Mouse (Mus musculus) midbrain, embryonic 16.5 days (tissue): ENCODE data around the gene Uqcr10. TPM values are rescaled to one million over a fixed set of nuclear protein-coding genes. Genes with fewer than 3 reads are reported as not detected.

Experiments
- polyA plus RNA-seq: library from polyadenylated mRNA; unstranded; fragments of >200 nt; fragmentation: Nextera tagmentation; extraction: Ambion mirVana; gene quantifications from 2 replicates; pipeline ENCODE4 v1.2.1, GENCODE M21; 2015

Gene Uqcr10
- polyA plus RNA-seq, 1 experiment from 2014 or later, result 569 TPM

Other genes starting within 250 kb of the Uqcr10 start
- 34.7 and 36.2 TPM in 2 replicates for gene Mtmr3, start 109.5 kb downstream of the Uqcr10 start, polyA plus RNA-seq
- gene Gm11032, start 84.3 kb downstream of the Uqcr10 start, polyA plus RNA-seq, result not detected in 2 replicates
- 20.5 and 22.1 TPM in 2 replicates for gene Ascc2, start 66.6 kb downstream of the Uqcr10 start, polyA plus RNA-seq
- 49.4 and 51.3 TPM in 2 replicates for gene Zmat5, start 336 bp upstream of the Uqcr10 start, polyA plus RNA-seq
- 1.1 and 1.2 TPM in 2 replicates for gene Cabp7, start 42.4 kb upstream of the Uqcr10 start, polyA plus RNA-seq
- gene Nf2, start 145.2 kb upstream of the Uqcr10 start, polyA plus RNA-seq, result 63.3 and 68.6 TPM in 2 replicates
- gene Nipsnap1, start 169.6 kb upstream of the Uqcr10 start, polyA plus RNA-seq, result 146 and 148 TPM in 2 replicates
- 57.9 and 64.1 TPM in 2 replicates for gene Thoc5, start 191.0 kb upstream of the Uqcr10 start, polyA plus RNA-seq
- gene Nefh, start 243.7 kb upstream of the Uqcr10 start, polyA plus RNA-seq, result 3.7 and 4.3 TPM in 2 replicates